In the genomic region with DNA sequence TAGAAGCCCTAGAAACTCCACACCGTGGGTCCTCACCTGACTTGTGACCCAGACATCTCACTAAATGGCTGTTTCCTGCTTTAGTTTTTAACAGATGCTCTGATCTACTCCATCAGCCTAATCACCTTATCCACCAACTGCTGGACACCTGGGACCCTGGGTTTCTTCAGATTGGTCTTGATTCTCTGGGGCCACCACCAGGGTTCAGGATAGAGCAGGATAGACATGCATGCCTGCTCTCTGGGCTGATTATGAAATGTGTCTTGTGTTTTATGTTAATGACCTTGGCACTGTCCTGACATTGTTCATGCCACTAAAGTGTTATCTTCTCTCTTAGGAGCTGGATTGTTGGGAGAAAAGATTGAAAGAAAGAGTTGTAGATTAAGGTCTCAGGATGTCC, we compare ENCODE assay signal across 30 mouse cellular contexts. TPM values are rescaled to one million over a fixed set of nuclear protein-coding genes. Genes with fewer than 3 reads are reported as not detected.
DNase-seq lines count a peak whose midpoint lies in the region; ATAC-seq and TF ChIP-seq lines count a peak whose summit lies in the region.
"Had no signal": no experiment of that assay in that cellular context is flagged by ENCODE, and none has a peak within 500 bp of the region (broad histone marks: within the 10 kb centered on the region; RNA-seq: fewer than 3 reads in every experiment).

No protein-coding gene starts in this region.

- no peak for ATAC-seq in intestine, postnatal 0 days
- ATAC-seq in intestine, embryonic 15.5 days: no peak
- ATAC-seq in midbrain, embryonic 11.5 days (ENCODE audit: low FRiP score): no peak
- ATAC-seq: forebrain, postnatal 0 days; hindbrain, postnatal 0 days; midbrain, embryonic 13.5 days had no signal

- peak; percentile 6 for DNase-seq in adrenal gland, adult 2 months
- no peak for DNase-seq in adrenal gland, postnatal 10 days
- DNase-seq in midbrain, embryonic 11.5 days (ENCODE audit: low spot score, missing footprints): peak; percentile 37
- DNase-seq in midbrain, embryonic 10.5 days (ENCODE audit: low spot score): no peak
- peak; percentile 23 for DNase-seq in thymus, postnatal 4 days
- no peak for DNase-seq in thymus, adult 18-20 months
- DNase-seq: cerebellum, adult 2 months; cerebellum, postnatal 14 days; forebrain, postnatal 0 days; heart, postnatal 14 days; kidney, adult 18-20 months; kidney, postnatal 4 days; lung, embryonic 14.5 days; right cerebral cortex, postnatal 25 days; spleen, adult 18-20 months had no signal

- H3K36me3 ChIP-seq in intestine, postnatal 0 days (ENCODE audit: control insufficient read depth, insufficient read depth): no peaks in the 10 kb centered on the region
- H3K36me3 ChIP-seq in intestine, embryonic 15.5 days: no peaks in the 10 kb centered on the region
- H3K36me3 ChIP-seq in midbrain, embryonic 11.5 days (ENCODE audit: control insufficient read depth, insufficient read depth, low read length): no peaks in the 10 kb centered on the region; the same call in 1 of the 2 replicates
- H3K36me3 ChIP-seq in midbrain, embryonic 10.5 days: no peaks in the 10 kb centered on the region
- H3K36me3 ChIP-seq: forebrain, embryonic 12.5 days; G1E; hindbrain, embryonic 12.5 days; kidney, embryonic 15.5 days; limb, embryonic 10.5 days; midbrain, embryonic 13.5 days; neural tube, embryonic 15.5 days had no signal

- TF ChIP-seq CTCF in intestine, postnatal 0 days (IDR thresholded peaks at IDR 0.05; ENCODE audit: low read depth): peak; percentile 52

- no peak overlapping the region for H3K4me2 ChIP-seq in intestine, postnatal 0 days (replicated peaks; ENCODE audit: low read depth)
- no peak overlapping the region for H3K4me2 ChIP-seq in intestine, embryonic 15.5 days (replicated peaks)
- H3K4me2 ChIP-seq in midbrain, embryonic 11.5 days: no peak overlapping the region
- H3K4me2 ChIP-seq: forebrain, embryonic 12.5 days; heart, embryonic 13.5 days; hindbrain, embryonic 12.5 days; kidney, embryonic 15.5 days; limb, embryonic 15.5 days; lung, embryonic 14.5 days; midbrain, embryonic 13.5 days; neural tube, embryonic 15.5 days had no signal

- 77% methylated on average over 1 of the region's 1 CpGs for WGBS in intestine, postnatal 0 days
- WGBS in intestine, embryonic 15.5 days: 70% methylated on average over 1 of the region's 1 CpGs
- 100% methylated on average over 1 of the region's 1 CpGs for WGBS in midbrain, embryonic 11.5 days
- WGBS in midbrain, embryonic 10.5 days: 91% methylated on average over 1 of the region's 1 CpGs

- H3K4me1 ChIP-seq in intestine, postnatal 0 days (replicated peaks; ENCODE audit: control insufficient read depth, insufficient read depth, low read length): 0 out of 2 replicates have a peak, but pooled peaks cover 3% of the 10 kb centered on the region
- H3K4me1 ChIP-seq in intestine, embryonic 15.5 days (replicated peaks): no peaks in the 10 kb centered on the region
- H3K4me1 ChIP-seq in midbrain, embryonic 11.5 days (ENCODE audit: control insufficient read depth, insufficient read depth, low read length): no peaks in the 10 kb centered on the region
- no peaks in the 10 kb centered on the region for H3K4me1 ChIP-seq in midbrain, embryonic 10.5 days
- H3K4me1 ChIP-seq: forebrain, embryonic 12.5 days; hindbrain, embryonic 12.5 days; limb, embryonic 10.5 days had no signal

- H3K9ac ChIP-seq in intestine, postnatal 0 days (ENCODE audit: low read depth, low read length): no peak overlapping the region
- H3K9ac ChIP-seq in intestine, embryonic 15.5 days: no peak overlapping the region
- H3K9ac ChIP-seq in midbrain, embryonic 11.5 days (ENCODE audit: low read length): no peak overlapping the region
- H3K9ac ChIP-seq: forebrain, embryonic 12.5 days; forebrain, postnatal 0 days; heart, embryonic 13.5 days; hindbrain, embryonic 12.5 days; kidney, embryonic 15.5 days; limb, embryonic 15.5 days; liver, embryonic 14.5 days; lung, embryonic 14.5 days; midbrain, embryonic 13.5 days; neural tube, embryonic 15.5 days had no signal

- H3K27ac ChIP-seq in intestine, postnatal 0 days (ENCODE audit: low read depth, low read length): no peak overlapping the region
- H3K27ac ChIP-seq in intestine, embryonic 15.5 days: no peak overlapping the region
- no peak overlapping the region for H3K27ac ChIP-seq in midbrain, embryonic 11.5 days (ENCODE audit: low read depth, low read length)
- H3K27ac ChIP-seq in midbrain, embryonic 10.5 days (replicated peaks): no peak overlapping the region
- H3K27ac ChIP-seq: forebrain, embryonic 12.5 days; heart, embryonic 13.5 days; hindbrain, embryonic 12.5 days; hindbrain, postnatal 0 days; kidney, embryonic 15.5 days; limb, embryonic 10.5 days; limb, embryonic 15.5 days; liver, embryonic 14.5 days; midbrain, embryonic 13.5 days; neural tube, embryonic 15.5 days had no signal

- H3K27me3 ChIP-seq in intestine, postnatal 0 days (replicated peaks; ENCODE audit: control insufficient read depth, insufficient read depth, low read length): no peaks in the 10 kb centered on the region
- no peaks in the 10 kb centered on the region for H3K27me3 ChIP-seq in intestine, embryonic 15.5 days (replicated peaks)
- no peaks in the 10 kb centered on the region for H3K27me3 ChIP-seq in midbrain, embryonic 11.5 days (ENCODE audit: control insufficient read depth, insufficient read depth, low read length)
- H3K27me3 ChIP-seq in midbrain, embryonic 10.5 days (ENCODE audit: low read depth, poor library complexity, severe bottlenecking): no peaks in the 10 kb centered on the region
- H3K27me3 ChIP-seq: forebrain, embryonic 12.5 days; heart, embryonic 13.5 days; hindbrain, embryonic 12.5 days; kidney, embryonic 15.5 days; limb, embryonic 15.5 days; midbrain, embryonic 13.5 days; neural tube, embryonic 15.5 days had no signal

- H3K9me3 ChIP-seq in intestine, postnatal 0 days (ENCODE audit: control insufficient read depth): no peaks in the 10 kb centered on the region
- H3K9me3 ChIP-seq in intestine, embryonic 15.5 days: no peaks in the 10 kb centered on the region
- H3K9me3 ChIP-seq in midbrain, embryonic 11.5 days (ENCODE audit: control insufficient read depth, low read length): no peaks in the 10 kb centered on the region
- no peaks in the 10 kb centered on the region for H3K9me3 ChIP-seq in midbrain, embryonic 10.5 days (replicated peaks)
- H3K9me3 ChIP-seq: forebrain, embryonic 12.5 days; G1E; heart, embryonic 13.5 days; hindbrain, embryonic 12.5 days; kidney, embryonic 15.5 days; limb, embryonic 10.5 days; limb, embryonic 15.5 days; midbrain, embryonic 13.5 days; neural tube, embryonic 15.5 days had no signal

- H3K4me3 ChIP-seq in intestine, postnatal 0 days (ENCODE audit: low read depth, low read length): no peak overlapping the region
- no peak overlapping the region for H3K4me3 ChIP-seq in intestine, embryonic 15.5 days (replicated peaks)
- H3K4me3 ChIP-seq in midbrain, embryonic 11.5 days (ENCODE audit: low read depth, low read length): no peak overlapping the region
- H3K4me3 ChIP-seq in midbrain, embryonic 10.5 days: no peak overlapping the region
- H3K4me3 ChIP-seq: erythroblast, embryonic 14.5 days; forebrain, embryonic 12.5 days; heart, embryonic 13.5 days; hindbrain, embryonic 12.5 days; kidney, embryonic 15.5 days; limb, embryonic 10.5 days; limb, embryonic 15.5 days; midbrain, embryonic 13.5 days; neural tube, embryonic 15.5 days had no signal

RNA-seq across cellular contexts. Expression of a gene that starts 21.9 kb away (rescaled TPM):
- 1 to 10 TPM; 3.0 to 6.0 TPM for total RNA-seq in adrenal gland, adult 2 months (2021)
- 4.6 and 6.6 TPM in 2 replicates for polyA plus RNA-seq in adrenal gland, adult 2 months (2012; rRNA removed)
- 10 to 100 TPM; 10.3 to 15.9 TPM for total RNA-seq in adrenal gland, postnatal 10 days (2021)
- polyA plus RNA-seq in intestine, postnatal 0 days (2015; fragmentation: Nextera tagmentation; extraction: Ambion mirVana): 42.5 and 48.9 TPM in 2 replicates
- polyA plus RNA-seq in intestine, embryonic 15.5 days (2015; fragmentation: Nextera tagmentation; extraction: Ambion mirVana): 61.4 and 70.9 TPM in 2 replicates
- polyA plus RNA-seq in midbrain, embryonic 11.5 days (2014; fragmentation: Nextera tagmentation; extraction: Ambion mirVana): 31.9 and 33.7 TPM in 2 replicates
- 22.4 and 28.4 TPM in 2 replicates for polyA plus RNA-seq in midbrain, embryonic 10.5 days (2016; fragmentation: Nextera tagmentation; extraction: Ambion mirVana)
- total RNA-seq: megakaryocyte, adult 5-6 weeks had no signal
- polyA plus RNA-seq: erythroblast, embryonic 14.5 days; G1E had no signal

Comparison
In these comparisons a context has a peak if more than half of its experiments do, and no peak if none do; other contexts are left out.
1. DNase-seq: peak in adrenal gland, adult 2 months (single experiment), midbrain, embryonic 11.5 days (single experiment) and thymus, postnatal 4 days (single experiment); none in adrenal gland, postnatal 10 days (single experiment), midbrain, embryonic 10.5 days (single experiment) and thymus, adult 18-20 months (0 of 2).